Mouse (Mus musculus): ENCODE results near the gene Sipa1l3.

Gene Sipa1l3

DNA sequence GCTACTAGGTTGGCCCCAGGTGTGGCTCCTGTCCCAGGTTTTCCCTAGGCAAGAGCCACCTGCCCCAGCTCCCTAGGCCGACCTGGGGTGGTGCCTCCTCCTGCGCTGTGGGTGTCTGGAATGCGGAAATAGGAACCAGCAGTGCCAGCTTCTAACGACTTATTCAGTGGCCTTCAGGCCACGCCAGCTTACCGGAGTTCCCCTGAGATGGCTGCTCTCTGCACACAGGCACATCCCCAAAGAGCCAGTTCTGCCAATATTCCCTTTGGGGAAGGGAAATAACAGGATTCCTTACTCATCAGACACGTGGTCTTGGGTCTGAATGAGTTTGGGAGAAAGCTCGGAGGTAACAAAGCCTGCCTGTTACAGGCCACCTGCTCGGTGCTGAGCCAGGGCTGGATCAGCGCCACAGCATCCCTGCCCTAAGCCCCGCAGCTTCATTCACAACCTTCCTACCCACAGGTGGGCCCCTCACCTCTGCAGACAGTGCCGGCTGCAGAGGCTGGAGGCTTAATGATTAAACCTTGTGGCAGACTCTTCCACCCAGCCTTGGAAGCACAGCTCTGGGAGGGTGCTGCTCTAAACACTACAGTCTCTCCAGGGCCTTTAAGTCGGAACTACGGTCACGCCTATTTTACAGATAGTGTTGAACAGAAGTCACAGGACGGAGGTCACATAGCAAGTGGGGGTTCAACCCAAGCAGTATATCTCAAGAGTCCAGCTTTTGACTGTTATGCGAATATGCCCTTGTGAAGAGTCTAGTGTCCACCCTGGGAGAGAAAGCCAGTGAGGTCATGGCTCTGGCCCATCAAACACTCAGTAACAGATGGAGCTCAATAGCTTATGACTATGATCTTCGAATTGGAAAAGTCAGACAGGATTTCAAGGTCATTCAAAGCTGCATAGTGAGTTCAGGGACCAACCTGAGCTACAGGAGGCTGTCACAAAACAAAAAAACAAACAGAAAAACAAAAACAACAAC, 12.8 kb downstream of the Sipa1l3 start:
- no peak for DNase-seq

DNA sequence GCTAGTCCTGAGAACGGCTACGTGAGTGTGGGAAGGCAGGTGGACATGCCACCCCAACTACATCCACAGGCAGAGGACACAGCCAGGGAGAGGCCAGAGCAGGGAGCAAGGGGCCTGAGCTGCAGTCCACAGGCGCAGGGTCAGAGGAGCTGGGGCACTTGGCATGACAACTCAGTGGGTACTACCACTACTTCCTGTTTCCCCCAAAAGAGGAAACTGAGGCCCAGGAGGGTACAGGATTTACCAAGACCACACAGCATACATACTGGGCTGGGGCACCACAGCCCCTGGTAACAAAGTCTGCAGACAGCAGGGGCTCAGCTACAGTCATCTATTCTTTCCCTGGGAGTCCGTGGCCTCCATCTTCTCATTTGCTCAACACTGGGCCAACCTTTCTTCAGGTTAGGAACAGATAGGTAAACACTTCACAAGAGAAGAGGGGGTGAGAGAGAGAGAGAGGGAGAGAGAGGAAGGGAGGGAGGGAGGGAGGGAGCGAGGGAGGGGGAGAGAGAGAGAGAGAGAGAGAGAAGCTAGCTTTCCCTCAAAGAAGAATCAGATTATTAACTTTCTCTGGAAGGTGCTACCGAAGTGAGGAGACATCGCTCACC, 13.7 kb downstream of the Sipa1l3 start:
- DNase-seq: no peak

GRCm38 (mm10) chr7:29503616-29504015, 14.8 kb downstream of the Sipa1l3 start:
- no peak for DNase-seq

DNA sequence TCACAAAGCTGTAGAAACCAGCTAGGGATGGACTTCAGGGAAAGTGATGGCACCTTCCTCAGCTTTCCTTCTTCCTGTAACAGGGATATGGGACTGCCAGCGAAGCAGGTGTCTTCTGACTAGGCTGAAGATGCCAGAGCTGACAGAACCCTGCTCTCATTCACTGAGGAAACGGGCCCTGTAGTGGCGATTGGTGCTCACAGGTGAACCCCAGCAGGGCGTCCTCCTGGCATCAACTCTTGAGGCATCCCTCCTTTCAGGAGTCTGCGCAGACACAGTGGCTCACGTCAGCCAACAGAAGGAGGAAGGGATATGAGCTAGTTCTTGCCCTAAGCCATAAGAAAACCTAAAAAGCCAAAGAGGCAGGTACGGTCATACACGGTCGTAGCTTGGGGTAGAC, 17.2 kb downstream of the Sipa1l3 start:
- DNase-seq: no peak

DNA sequence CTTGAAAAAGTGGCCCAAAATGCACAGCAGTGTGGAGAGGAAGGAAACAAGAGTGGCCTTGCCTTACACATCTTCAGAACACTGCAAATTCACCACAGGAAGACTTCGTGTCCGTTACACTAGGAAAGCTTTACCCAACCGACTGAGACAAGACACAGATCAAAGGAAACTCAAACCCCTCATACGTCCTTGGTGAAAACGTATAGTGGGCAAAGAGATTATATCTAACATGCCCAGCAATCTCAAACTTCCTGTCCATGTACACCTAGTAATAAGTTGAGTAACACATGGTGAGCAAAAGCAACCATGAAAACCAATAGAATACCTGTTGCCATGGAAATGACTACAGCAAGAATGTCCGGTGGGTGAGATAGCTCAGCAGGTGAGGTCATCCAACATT, 19.4 kb downstream of the Sipa1l3 start:
- DNase-seq: no peak

GRCm38 (mm10) chr7:29496953-29497590, 21.4 kb downstream of the Sipa1l3 start:
- no peak for DNase-seq

- DNase-seq: no peak
Measured at GRCm38 (mm10) chr7:29496332-29496731, 22.1 kb downstream of the Sipa1l3 start.

DNA sequence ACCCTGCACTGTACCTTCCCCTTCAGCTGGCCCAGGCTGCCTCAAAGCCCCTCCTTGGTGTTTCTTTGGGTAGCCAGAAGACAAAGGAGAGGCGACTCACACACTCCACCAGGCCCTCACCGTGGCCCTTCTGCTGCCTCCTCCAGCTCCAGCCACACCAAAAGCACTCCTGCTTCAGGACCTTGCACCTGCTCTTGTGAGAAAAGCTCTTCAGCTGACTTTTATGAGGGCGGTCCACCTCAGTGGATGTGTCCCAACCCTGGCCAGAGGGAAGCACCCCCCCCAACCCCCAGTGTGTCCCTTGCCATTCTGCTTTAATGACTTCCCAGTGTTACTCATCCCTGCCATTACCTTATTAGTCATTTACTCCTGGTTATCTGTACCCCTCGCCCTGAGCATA, 22.6 kb downstream of the Sipa1l3 start:
- DNase-seq: no peak

DNA sequence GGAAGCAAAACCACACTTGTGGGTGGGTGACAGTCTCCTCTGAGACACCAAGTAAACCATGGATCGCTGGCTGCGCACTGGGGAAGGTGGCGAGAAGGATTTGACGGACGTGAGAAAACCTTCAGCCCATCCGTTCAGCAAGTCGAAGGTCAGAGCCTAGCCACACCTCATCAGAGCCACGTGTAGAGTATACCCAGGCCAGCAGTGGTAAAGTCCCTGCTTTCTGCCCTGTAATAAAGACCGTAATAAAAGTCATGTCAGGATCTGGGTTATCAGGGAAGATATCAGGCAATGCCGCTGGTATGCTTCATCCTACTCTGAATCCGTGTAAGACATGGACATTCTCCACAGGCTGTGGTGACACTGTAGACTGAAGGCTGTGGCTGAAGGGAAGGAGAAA, 23.6 kb downstream of the Sipa1l3 start:
- no peak for DNase-seq

DNA sequence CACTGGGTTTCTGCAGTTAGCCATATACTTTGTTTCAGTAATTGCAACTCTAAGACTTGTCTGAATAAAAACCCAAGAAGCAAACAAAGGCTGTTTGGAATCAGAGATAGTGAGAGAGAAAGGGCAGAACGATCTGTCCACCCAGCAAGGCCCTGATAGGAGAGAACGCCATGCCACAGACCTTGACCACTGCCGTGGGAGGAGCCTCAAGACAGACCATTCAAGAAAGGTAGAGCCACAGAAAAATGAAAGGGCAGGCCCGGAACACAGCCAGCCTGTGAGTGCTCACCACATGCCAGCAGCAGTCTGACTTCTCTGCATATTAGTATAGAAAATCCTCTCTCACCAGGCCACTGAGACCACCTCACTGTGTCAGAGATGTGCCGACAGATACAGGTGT, 24.4 kb downstream of the Sipa1l3 start:
- DNase-seq: no peak

GRCm38 (mm10) chr7:29492992-29493391, 25.4 kb downstream of the Sipa1l3 start:
- no peak for DNase-seq

DNA sequence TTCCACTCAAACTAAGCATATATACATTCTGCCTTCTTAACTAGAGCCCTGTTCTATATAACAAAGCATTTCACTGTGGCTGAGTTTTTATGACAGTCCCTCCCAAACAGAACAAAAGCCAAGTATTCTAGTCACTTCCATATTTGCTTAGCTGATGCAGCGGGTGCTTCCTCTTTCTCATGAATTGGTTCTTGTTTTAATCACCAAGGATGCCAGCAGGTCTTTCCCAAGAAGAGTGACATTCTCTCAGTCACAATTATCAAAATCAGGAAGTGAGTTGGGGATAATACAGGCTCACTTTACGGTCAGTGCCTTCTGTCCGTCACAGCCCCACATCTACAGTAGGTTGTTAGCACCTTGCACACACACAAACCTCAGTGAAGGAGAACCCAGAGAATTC, 26.6 kb downstream of the Sipa1l3 start:
- no peak for DNase-seq

DNA sequence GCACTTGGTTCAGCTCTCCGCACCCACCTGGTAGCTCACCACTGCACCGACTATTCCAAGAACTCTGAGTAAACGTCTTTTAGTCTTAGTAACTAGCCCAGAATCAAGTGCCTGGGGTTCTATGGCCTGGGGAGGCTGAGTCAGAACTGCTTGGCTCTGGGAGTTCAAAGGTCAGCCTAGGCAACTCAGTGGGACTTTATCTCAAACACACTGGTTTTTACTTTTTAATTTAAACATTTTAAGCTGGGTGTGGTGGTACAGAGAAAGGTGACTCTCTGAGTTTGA, 27.0 kb downstream of the Sipa1l3 start:
- no peak for DNase-seq

DNA sequence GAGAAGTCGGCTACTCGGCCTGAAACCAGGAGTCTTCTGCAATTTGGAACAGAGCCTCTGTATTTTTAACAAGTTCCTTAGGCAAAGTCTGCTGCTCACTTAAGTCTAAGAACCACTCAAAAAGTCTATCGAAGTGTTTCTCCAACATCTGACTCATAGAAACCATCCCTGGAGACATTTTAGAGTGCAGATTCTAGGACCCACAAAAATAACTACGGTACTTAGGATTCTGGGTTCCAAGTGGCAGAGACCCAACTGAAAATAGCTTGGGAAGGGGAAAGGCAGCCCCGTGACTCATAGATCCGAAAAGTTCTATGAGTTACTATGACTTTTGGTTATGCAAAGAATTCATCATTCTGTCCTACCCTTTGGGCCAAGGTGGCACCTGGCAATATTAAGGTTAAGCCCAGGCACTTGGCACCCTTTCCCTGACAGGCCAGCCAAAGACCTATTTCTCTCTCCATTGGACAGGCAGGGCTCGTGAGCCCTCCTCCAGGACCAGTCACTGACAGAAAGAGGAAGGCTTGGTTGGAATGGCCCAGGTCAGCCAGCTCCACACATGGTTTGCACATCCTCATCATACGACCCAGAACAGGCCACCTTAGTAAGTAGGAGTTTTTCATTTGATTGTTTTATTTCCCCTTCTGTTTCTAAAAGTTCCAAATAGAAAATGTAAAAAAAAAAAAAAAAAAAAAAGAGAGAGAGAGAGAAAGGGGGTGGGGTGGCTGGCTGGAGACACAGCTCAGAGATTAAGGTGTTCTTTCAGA, 27.6 kb downstream of the Sipa1l3 start:
- DNase-seq: no peak

GRCm38 (mm10) chr7:29489851-29490250, 28.6 kb downstream of the Sipa1l3 start:
- DNase-seq: no peak

- DNase-seq: no peak
Measured at GRCm38 (mm10) chr7:29489364-29489763, 29.1 kb downstream of the Sipa1l3 start.

- no peak for DNase-seq
Measured at GRCm38 (mm10) chr7:29486753-29487152, 31.7 kb downstream of the Sipa1l3 start.

DNA sequence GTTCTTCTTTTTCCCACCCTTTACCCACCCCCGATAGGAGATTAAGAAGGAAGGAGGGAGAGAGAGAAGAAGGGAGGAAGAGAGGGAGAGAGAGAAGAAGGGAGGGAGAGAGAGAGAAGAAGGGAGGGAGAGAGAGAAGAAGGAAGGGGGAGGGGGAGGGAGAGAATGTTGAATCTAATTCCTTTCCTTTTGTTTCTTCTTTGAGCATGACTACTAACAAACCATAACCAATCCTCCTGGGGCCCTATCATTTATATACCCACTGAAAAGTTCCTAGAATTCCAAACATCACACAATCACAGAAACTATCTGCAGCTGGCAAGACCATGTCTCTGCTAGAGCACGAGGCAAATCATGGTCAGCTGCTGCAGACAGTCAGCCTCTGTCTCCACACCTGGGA, 32.7 kb downstream of the Sipa1l3 start:
- DNase-seq: no peak

GRCm38 (mm10) chr7:29483556-29483955, 34.9 kb downstream of the Sipa1l3 start:
- no peak for DNase-seq

DNA sequence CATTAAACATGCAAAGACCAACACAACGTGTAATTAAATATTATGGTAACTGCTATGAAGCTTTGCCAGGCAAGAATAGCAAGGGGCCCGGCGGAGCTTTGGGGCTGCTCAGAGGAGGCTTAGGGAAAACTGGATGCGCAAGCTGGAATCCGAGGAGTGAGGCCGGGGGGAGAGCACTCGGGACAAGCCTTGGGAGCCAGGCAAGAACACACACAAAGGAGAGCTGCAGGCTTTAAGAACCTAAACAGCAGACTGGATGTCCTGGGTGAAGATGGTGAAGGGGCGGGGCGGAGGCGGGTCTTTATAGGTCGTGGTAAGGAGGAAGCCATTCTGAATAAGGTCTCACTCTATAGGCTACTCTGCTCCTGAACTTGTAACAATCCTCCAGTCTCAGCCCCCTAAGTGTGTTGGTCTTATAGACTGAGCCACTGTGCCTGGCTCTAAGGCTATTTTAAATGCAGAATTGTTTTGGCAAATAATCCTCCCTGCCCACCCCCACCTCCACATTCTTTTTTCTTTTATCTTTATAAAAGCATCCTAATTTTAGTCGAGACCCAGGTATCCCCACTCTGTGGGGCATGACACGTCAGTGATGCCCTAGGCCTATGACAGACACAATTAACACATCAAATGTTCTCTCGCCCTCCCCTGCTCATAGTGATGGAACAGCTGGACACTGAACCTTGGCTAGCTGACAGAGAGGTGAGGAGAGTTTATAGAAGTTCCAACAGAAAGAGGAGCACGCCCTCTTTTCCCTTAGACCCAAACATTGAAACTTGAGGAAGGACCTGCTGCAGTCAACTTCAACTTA, 36.9 kb downstream of the Sipa1l3 start:
- no peak for DNase-seq

- no peak for DNase-seq
Measured at GRCm38 (mm10) chr7:29480590-29481344, 37.7 kb downstream of the Sipa1l3 start.

DNA sequence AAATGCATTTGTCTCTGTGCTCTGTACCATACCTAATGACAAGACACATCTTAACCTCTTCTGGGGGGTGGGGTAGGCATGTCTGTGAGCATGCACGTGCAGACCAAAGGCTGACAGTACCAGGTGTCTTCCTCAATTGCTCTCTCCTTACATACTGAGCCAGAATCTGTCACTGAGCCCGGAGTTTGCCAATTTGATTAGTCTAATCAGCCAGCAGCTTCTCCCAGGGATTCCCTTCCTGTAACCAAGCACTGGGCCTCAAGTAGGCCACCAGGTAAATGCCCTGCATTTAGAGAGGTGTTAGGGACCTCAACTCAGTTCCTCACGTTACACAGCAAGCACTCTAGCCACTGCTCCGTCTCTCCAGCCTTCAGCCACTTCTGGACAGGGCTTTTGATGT, 38.3 kb downstream of the Sipa1l3 start:
- DNase-seq: no peak
